Mouse (Mus musculus) spleen, postnatal 36 days (tissue): ENCODE data around the gene B9d2.

ENCODE experiments used
- DNase-seq, 2 experiments: peaks; one replicate each; pipeline ENCODE4 v3.0.0; 2022; ENCODE audit warnings: low spot score in 2 of 2, mixed read lengths in 1 of 2

Gene B9d2

DNA sequence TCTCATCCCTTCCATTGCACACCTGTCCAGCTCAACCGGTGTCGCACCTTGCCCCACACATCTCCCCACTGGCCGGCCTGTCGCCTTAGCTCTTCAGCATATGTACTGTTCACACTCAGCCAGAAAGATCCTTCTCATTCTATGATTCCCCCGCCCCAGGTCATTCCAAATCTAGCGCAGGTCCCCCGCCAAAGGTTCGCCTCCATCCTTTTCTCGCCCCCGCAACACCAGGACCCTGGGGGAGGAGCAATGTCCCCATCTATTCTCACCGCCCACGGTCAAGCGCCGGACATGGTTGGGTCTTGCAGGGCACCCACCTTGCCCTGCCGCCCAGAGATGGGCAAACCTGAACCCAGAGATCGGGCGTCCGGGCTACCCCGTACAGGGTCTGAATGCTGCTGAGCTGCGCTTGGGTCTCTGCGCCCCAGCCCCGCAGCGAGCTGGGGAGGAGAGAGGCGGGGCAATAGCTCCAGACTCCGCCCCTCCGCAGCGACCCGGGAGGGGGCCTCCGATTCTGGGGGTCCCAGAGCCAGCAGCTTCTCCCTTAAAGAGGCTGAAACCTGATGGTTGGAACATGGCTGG lies 5.8 kb upstream of the B9d2 start, which contains the start of gene Tmem91:
Gene Tmem91, minus strand, starts transcription at position 448 of the 582 bp plus-strand sequence.
- DNase-seq, result no peak

DNA sequence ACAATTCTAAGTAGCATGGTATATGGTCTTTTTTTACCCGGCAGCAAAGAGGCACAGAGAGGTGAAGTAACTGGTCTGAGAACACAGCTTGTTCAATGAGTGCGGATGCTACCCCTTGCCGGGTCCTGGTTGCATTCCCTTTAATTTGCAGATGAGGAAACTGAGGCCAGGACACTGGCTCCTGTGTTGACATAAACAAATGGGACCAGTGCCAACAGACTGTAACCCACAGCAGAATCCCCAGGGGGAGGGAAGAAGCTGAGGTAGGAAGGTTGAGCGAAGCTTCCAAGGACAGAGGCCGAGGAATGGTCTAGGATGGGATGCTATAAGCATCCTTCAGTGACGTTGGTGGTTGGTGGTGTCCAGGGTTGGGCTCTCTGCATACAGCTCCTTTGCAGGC lies 5.2 kb upstream of the B9d2 start:
- DNase-seq, result no peak

DNA sequence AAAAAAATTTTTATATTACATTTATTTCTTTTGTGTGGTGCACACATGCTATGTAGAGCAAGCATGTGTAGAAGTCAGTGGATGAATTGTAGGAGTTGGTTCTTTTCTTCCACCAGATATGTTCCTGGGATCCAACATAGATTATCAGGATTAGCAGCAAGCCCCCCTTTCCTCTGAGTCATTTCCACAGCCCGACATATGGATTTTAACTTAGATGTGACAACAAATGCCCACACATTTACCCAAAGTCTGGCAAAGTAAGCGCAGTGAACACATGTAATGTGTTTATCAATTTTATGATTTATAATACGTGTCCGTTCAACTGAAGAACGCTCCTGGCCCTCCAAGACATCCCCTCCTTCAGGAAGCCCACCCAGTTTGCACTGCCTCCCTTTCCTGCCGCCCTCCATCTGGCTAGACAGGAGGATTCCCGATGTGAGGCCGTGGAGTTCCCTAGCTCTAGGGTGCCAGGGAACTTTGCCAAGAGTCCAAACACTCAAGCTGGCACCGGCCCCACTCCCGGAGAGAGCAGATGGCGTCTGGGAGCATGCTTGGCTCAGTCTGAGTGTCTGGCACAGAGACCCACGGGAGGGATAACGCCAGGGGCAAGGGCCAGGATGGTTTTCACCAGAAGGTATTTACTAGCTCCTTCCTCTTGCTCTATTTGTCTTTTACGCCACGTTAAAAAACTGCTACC lies 4.3 kb upstream of the B9d2 start:
- no peak for DNase-seq

DNA sequence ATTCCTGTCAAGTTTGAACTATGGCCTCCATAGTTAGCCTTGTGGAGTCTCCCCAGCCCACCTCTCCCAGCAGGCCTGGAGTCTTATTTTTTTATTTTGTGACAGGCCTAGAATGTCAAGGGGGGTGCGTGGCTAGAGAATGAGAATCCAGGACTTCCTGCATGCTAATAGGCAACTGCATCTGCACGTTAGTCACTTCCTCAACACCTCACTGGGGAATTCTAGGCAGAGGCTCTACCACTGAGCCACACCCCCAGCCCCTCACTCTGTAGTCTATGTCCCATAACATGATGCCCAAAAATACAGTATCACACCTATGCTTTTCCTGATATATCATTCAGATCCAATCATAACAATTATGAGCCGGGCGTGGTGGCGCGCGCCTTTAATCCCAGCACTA lies 3.6 kb upstream of the B9d2 start:
- no peak for DNase-seq

DNA sequence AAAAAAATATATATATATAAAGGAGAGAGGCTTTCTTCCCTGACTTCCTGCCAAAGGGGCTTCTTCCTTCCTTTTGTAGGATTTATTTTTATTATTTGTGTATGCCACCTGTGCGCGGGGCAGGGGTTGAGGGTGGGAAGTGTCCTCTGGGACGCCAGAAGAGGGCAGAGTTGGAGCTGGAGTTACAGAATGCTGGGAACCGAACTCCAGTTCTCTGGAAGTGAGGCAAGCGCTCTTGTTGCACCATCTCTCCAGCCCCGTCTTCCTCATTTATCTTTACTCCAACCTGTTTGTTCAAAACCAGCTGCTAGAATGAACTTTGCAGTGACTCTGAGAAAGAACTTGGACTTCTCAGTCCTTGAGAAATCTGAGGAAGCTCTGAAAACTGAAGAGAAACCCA lies 609 bp upstream of the B9d2 start:
- DNase-seq, result peak in 1 of 2 experiments; percentile 29

DNA sequence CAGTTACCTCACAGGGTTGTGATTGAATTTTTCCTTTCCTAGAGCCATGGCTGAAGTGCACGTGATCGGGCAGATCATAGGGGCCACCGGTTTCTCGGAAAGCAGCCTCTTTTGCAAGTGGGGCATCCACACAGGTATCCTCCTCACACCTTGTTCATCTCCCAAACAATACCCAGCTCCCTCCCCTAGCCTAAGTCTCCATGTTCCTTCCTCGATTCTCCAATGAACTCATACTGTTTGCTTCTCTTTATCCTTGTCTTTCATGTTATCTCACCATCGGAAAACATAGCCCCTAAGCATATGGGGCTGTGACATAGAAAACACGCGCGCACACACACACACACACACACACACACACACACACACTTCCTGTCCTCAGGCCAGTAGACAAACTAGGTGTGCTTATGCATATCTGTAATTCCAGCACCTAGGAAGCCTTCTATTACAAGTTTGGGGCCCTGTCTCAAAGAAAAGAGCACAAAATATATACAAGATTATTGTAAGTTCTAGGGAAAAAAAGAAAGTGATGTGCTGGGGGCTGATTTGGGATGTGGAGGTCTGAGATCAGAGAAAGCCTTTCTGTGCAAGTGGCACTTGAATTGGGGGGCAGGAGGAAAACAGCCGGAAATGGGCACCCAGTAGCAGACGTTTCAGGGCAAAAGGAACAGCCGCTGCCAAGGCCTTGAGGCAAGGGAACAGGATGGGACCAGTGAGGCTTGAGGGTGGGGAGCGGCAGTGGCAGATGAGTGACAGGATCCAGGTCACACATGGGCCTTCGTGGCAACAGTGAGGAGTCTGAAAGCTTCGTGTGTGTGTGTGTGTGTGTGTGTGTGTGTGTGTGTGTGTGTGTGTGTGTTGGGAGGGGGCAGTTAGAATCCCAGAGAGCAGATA lies 1.0 kb downstream of the B9d2 start:
- DNase-seq, result peak; percentile 32 to 50

DNA sequence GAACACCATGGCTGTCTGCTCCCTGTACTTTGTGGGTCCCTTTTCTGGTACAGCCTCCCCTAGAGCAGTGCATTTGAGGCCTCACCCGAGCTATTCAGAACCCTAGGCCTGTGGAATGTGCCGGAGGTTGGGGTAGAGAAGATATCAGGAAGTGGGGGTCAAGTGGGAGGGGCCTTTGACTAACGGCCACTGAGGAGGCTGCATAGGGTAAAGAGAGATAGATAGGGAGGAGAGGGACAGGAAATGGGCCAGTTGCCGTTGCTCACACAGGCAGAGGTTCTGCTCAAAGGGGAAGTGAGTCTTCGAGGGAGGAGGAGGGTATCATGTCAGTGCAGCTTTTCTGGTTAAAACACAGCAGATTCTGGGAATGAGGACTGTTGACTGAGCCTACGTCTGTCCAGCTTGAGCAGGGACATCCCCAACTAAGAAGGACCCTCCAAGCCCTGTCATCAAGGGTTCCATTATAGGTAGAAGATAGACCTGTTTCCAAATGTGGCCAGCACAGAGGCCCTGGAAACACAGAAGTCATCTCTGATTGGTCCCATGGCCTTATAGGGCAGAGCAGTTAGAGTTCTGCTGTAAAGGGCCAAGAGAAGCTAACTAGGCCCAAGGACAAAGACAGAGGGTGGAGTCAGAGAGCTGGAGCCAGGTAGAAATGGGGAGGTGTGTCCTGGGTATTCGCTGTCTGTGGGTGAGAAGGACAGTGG lies 3.0 kb downstream of the B9d2 start:
- DNase-seq, result peak; percentile 85 to 89

DNA sequence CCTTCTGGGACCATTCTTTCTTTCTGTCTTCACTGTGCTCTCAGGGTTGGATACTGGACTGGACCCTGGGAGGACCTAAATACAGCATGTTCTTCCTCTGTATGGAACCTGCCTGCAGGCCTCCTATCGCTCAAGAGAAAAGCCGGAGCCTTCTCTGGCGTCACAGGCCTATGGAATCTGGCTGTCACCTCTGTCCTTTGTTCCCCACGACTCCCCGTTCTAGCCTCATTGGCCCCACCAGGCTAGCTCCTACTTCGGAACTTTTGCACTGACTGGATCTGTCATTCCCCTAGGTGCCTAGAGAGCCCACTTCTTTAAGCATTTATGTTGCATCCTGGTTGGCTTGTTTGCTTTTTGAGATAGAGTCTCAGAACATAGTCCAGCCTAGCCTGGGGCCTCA lies 4.1 kb downstream of the B9d2 start:
- DNase-seq, result no peak

DNA sequence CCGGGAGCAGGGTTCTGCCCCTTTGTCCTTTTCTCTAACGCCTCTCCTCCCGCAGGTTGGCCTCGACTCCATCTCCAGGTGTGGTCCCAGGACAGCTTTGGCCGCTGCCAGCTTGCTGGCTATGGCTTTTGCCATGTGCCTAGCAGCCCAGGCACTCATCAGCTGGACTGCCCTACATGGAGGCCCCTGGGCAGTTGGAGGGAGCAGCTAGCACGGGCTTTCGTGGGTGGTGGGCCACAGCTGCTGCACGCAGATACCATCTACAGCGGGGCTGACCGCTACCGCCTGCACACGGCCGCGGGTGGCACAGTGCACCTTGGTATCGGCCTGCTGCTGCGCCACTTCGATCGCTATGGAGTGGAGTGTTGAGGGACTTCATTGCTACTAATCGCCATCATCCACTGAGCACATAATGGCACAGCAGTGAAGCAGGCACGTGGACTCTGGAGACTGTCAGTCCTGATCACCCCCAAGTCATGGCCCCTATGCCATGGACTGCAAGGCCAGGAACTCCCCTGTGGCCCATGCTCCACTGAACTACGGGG lies 5.4 kb downstream of the B9d2 start:
- no peak for DNase-seq

DNA sequence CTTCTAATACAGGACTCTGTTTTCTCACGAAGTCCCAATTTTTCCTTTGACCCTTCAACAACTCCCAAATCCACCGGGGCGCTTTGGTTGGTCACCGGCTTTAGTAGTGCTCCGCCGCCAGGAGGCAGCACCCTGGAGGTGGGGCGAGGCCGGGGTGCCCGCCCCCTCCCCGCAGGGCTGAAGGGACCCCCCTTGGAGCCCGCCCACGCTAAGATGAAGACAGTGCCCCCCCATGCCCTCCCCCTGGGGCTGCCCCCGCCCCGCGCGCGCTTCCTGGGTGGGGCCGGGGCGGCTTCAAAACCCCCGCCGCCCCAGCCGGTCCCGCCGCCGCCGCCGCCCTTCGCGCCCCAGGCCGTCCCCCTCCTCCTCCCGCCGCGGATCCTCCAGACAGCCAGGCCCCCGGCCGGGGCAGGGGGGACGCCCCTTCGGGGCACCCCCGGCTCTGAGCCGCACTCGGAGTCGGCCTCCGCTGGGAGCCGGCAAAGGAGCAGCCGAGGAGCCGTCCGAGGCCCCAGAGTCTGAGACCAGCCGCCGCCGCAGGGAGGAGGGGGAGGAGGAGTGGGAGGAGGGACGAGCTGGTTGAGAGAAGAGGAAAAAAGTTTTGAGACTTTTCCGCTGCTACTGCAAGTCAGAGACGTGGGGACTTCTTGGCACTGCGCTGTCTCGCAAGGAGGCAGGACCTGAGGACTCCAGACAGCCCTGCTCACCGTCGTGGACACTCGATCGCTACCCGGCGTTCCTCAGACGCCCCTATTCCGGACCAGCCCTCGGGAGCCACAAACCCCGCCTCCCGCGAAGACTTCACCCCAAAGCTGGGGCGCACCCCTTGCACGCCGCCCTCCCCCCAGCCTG lies 6.3 kb downstream of the B9d2 start, which contains the start of gene Tgfb1:
Gene Tgfb1, plus strand, starts transcription at position 323 of the 852 bp plus-strand sequence.
- DNase-seq, result peak; percentile 91

DNA sequence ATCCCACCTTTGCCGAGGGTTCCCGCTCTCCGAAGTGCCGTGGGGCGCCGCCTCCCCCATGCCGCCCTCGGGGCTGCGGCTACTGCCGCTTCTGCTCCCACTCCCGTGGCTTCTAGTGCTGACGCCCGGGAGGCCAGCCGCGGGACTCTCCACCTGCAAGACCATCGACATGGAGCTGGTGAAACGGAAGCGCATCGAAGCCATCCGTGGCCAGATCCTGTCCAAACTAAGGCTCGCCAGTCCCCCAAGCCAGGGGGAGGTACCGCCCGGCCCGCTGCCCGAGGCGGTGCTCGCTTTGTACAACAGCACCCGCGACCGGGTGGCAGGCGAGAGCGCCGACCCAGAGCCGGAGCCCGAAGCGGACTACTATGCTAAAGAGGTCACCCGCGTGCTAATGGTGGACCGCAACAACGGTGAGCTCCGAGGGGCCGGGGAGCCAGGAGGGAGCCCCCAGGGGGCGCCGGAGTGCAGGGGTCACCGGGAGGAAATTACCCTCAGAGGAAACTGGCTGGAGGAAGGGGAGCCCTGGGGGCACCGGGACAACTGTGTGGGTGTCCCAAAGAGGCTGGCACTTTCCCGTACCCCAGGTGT lies 7.3 kb downstream of the B9d2 start:
- peak; percentile 78 to 83 for DNase-seq

DNA sequence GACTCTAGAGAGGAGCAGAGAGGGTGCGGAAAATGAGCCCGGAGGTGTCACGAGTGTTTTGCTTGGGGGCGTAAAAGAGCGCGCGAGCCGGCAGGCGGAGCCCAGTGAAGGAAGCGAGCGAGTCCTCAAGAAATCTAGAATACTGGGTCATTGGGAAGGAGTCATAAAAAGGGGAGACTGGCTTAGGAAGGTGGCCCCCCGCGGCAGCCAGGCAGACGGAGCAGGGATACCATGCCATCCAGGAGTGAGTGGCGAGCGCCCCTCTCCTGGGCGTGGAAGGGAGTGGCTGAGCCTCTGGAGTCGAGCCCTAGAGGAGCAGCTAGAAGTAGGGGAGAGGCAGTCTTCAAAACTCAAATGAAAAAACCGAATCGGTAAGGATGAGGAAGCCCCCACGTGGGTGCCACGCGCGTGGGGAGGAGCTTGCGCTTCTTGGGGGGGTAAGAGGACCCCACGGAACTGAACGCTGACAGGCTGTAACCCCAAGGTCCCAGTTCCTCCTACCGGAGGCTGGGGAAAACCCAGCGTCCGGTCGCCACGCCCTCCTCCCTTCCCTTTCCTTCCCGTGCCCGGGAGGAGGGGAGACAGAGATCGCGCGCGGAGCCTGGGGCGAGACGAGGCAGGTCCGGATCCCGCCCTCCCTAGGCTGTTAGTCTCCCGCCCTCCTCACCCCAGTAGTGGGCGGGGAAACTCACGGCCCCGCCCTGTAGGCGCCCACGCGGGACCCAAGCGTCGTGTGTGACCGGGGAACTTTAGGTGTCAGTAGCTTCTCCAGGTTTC lies 8.4 kb downstream of the B9d2 start:
- DNase-seq, result peak; percentile 84 to 88

DNA sequence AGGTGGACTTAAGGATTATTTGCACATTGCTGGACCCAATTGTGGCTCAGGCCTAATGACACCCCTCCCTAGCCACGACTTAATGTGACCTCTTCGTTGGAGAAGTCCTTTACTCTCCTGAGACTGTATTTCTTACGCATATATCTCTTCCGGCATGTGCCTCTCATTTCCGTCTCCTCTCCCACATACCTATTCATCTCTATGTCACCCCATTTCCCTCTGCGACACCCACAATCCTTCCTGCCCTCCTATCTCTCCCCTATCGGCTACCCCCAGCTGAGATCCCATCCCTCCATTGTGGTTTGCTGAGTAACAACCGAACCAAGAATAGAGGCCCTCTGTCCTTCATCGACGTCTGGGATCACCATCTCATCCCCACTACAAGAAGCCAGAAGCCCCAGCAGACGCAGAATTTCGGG lies 9.0 kb downstream of the B9d2 start:
- no peak for DNase-seq

DNA sequence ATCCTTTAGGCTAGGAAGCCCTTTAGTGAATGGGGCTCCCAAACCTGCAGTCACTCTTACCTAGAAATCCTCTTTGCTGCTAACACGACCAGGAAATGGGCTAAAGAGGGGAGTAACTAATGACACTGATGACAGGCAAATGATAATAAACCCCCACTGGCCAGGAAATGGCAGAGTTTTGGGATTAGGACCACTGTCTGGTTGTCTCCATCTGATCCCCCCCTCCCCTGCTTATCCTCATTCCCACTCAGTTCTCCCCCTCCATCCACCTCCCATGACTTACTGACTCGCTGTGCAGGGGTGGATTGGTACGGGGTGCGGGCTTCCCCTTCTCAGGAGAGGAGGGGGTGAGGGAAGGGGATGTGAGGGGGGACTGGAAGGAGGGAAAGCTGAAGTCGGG lies 9.5 kb downstream of the B9d2 start:
- DNase-seq, result no peak

DNA sequence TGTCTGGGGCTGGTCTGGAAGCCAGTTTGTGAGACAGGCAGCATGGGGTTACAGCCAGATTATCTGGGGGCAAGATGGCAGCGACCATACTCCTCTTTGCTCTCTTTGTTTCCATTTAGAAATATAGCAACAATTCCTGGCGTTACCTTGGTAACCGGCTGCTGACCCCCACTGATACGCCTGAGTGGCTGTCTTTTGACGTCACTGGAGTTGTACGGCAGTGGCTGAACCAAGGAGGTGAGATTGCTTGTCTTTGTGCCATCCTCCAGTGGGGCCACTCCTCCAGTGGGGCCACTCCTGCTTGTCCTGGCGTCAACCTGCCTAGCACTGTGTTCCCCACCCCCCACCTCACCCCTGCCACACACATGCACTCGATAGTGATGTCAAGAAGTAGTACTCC lies 13.5 kb downstream of the B9d2 start:
- no peak for DNase-seq

DNA sequence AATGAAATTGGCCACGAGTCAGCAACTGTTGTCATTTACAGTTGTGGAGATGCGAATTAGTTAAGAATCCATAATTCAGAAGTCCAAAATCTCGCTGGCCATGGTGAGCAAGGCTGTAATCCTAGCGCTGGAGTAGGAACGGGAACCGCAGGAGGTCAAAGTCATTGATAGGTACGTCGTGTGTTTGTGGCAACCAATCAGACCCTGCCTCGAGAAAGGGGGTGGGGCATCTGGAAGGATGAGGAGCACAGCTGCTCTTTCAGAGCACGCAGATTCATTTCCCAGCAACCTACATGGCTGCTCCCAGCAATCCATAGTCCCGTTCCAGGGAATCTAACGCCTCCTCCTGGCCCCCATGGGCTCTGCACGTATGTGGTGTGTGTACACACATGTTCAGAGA lies 19.3 kb downstream of the B9d2 start:
- no peak for DNase-seq

DNA sequence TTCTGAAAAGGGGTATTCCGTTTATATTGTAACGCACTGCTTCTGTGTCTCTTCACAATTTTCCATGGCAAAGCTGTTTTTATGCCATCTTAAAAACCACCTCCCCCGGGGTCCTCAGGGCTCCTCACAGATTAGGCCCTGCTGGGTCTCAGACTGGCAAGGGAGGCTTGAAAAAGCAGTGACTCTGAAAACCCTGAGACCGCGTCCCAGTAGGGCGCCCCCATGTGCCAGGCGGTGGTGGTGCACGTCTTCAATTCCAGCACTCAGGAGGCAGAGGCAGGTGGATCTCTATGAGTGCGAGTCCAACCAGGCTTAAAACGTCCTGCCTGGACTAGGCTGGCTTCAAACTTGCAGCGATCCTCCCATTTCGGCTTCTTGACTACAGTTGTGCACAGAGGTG lies 20.2 kb downstream of the B9d2 start:
- no peak for DNase-seq

DNA sequence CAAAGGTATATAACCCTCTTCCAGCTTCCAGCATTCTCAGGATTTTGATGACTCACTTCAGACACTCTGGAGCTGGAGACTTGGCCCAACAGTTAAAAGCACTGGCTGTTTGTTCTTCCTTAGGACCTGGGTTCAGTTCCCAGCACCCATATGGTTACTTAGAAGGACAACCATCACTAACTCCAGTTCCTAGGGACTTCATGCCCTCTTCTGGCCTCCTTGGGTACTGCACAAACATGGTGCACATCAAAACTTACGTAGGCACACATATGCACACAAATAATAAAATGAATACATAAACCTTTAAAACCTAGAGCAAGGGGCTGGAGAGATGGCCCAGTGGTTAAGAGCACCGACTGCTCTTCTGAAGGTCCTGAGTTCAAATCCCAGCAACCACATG lies 21.8 kb downstream of the B9d2 start:
- no peak for DNase-seq

DNA sequence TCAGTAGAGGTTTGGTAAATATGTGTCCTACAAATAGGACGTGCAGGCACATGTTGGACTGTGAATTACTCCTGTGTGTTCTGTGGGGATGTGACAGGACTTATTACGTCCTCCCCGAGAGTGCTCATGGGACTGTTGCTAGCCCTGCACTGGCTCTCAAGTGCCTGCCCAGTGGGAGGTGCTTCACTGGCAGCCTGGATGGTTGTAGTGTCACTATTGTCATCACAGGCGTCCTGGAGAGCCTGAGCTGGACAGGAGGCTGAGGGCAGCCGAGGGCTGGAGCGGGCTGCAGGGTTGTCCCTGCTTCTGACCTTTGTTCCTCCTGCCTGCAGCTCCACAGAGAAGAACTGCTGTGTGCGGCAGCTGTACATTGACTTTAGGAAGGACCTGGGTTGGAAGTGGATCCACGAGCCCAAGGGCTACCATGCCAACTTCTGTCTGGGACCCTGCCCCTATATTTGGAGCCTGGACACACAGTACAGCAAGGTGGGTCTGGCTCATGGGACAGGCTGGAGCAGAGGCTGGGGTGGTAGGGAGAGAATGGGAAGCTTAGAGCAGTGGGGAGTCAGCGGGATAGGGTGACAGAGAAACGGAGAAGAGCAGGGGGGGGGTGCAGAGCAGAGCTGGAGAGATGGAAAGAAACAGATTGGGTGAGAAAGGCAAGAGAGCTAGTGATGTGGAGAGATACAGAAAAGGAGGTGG lies 23.4 kb downstream of the B9d2 start:
- DNase-seq, result no peak
